Mouse (Mus musculus) bone marrow, adult 2 months (tissue): ENCODE measurements around the gene Gpr25.

Source experiments
- CTCF ChIP-seq: fragments of 200-500 bp; IDR thresholded peaks from 2 replicates; pipeline ENCODE4 v1.5.1; 2011; ENCODE audit warnings: low read length, control low read depth; ENCODE audit not compliant: control insufficient read depth, insufficient read depth
- POLR2A ChIP-seq: fragments of 200-500 bp; IDR thresholded peaks from 2 replicates; pipeline ENCODE4 v1.6.1; 2011; ENCODE audit warnings: low read depth, mild to moderate bottlenecking, control low read depth, low read length, borderline replicate concordance; ENCODE audit not compliant: control insufficient read depth

- TF ChIP-seq CTCF (no peak), POLR2A (no peak)
Measured at GRCm38 (mm10) chr1:136309193-136309592, 48.5 kb upstream of the Gpr25 start.
